Mouse (Mus musculus): ENCODE data around the gene Rev1. TPM values are rescaled to one million over a fixed set of nuclear protein-coding genes. Genes with fewer than 3 reads are reported as not detected.

The Rev1 gene
- 37.8 and 39.9 TPM in 2 replicates for polyA plus RNA-seq (2012; rRNA removed)

GRCm38 (mm10) chr1:38129501-38130267 lies at the start of gene Rev1:
Gene Rev1, minus strand, starts transcription at chr1:38129801.

Other genes with a start within 250 kb of the Rev1 start
- gene Mitd1, start 239.4 kb downstream of the Rev1 start, polyA plus RNA-seq (2012; rRNA removed), result 24.1 and 24.6 TPM in 2 replicates
- gene Mrpl30, start 239.3 kb downstream of the Rev1 start, polyA plus RNA-seq (2012; rRNA removed), result 133 and 148 TPM in 2 replicates
- gene Lyg2, start 213.3 kb downstream of the Rev1 start, polyA plus RNA-seq (2012; rRNA removed), result not detected in 2 replicates
- not detected in 2 replicates for gene Lyg1, start 172.0 kb downstream of the Rev1 start, polyA plus RNA-seq (2012; rRNA removed)
- 66.5 and 82.2 TPM in 2 replicates for gene Txndc9, start 131.9 kb downstream of the Rev1 start, polyA plus RNA-seq (2012; rRNA removed)
- 27.9 and 29.7 TPM in 2 replicates for gene Eif5b, start 131.8 kb downstream of the Rev1 start, polyA plus RNA-seq (2012; rRNA removed)